Mouse (Mus musculus) pancreas, adult 10 weeks (tissue): ENCODE data around the gene Gm20903. TPM values are rescaled to one million over a fixed set of nuclear protein-coding genes. Genes with fewer than 3 reads are reported as not detected.

ENCODE experiments used
- polyA plus RNA-seq: library from polyadenylated mRNA; stranded (reverse); fragments of 350-450 nt; fragmentation: Illumina TruSeq; extraction: RNeasy Lipid Tissue Mini Kit (QIAGEN cat#74804); gene quantifications from one replicate; pipeline ENCODE4 v1.2.3, GENCODE M21; 2015; ENCODE audit warnings: low read depth, low replicate concordance; ENCODE audit not compliant: insufficient read depth

Gm20903 gene
- not detected for polyA plus RNA-seq

GRCm38 (mm10) chrY:73669015-73669414, at the start of gene Gm20903:
Gene Gm20903, plus strand, starts transcription at chrY:73669315.

